Mouse (Mus musculus): Measurements from ENCODE around the gene Itga3. TPM values are rescaled to one million over a fixed set of nuclear protein-coding genes. Genes with fewer than 3 reads are reported as not detected.

Itga3 gene
- polyA plus RNA-seq, 1 experiment, result 2.5 TPM

DNA sequence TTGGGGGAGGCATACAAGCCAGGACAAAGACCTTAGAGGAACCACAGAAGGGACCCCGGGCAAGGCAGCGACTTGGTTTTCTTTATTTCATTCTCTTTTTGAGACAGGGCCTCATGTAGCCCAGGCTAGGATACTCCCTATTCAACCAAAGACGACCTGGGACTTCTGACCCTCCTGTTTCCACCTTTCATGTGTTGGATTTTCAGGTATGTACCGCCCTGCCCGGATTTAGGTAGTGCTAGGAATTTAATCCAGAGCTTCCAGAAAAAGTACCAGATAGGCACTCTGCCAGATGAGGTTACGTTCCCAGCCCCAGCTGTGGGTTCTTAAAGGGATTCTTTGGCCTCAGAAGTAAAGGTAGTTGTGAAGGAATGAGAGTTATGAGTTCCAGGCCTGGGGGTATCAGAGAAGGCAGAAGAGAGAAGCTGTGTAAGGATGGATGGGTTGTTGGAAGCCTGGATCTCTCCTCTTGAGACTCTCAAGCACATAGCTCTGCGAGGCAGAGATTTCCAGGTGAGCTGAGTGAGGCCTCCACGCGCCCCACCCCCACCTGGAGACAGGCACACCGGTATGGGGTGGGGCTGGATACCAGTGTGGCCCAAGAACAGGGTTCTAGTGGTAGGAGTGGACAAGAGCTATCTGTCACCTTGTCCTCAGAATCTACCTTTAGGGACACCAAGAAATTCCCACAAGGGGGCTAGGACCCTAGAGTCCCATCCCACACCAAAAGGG lies 7.2 kb downstream of the Itga3 start:
- Histone ChIP-seq H3K4me3 (ENCODE audit: insufficient read depth, low read depth, low read length) (no peak overlapping the region), H3K27ac (replicated peaks; ENCODE audit: low read depth, low read length) (no peak overlapping the region), H3K4me1 (ENCODE audit: control insufficient read depth, insufficient read depth, insufficient read length, low read length) (no peaks in the 10 kb centered on the region)

DNA sequence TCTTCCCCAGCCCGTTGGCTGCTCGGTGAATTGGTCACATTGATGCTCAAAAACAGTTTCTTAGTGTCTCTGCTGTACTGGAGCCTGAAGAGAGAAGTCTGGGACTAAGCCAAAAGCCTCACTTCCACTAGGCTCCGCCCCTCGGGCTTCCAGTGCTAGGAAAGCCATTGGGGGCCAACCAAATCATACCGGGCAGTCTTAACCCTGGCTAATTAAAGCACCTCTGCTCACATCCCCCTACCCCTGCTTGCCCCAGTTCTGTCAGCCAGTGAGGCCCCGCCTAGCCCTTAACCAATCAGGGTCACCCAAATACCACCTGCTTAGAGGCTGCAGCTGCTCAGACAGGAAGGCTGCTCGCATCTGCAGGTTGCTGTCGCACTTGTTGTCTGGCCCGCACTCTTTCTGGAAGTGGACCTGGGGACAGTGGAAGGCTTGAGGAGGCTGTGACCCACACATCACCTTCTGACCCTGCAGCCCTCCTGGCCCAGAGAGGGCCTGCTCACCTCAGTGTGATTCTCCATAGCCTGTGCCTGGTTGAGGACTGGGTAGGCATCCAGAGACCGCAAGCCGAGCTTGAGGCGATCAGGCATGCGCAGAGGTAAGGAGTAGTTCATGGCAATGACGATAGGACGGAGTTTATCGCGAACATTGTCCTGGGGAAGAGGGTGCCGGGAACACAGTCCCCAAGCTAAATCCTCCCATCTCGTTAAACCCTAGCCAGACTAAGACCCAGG lies 19.7 kb downstream of the Itga3 start:
- Histone ChIP-seq H3K27ac (replicated peaks; ENCODE audit: low read depth, low read length) (no peak overlapping the region), H3K4me1 (ENCODE audit: control insufficient read depth, insufficient read depth, insufficient read length, low read length) (no peaks in the 10 kb centered on the region), H3K4me3 (ENCODE audit: insufficient read depth, low read depth, low read length) (no peak overlapping the region)

DNA sequence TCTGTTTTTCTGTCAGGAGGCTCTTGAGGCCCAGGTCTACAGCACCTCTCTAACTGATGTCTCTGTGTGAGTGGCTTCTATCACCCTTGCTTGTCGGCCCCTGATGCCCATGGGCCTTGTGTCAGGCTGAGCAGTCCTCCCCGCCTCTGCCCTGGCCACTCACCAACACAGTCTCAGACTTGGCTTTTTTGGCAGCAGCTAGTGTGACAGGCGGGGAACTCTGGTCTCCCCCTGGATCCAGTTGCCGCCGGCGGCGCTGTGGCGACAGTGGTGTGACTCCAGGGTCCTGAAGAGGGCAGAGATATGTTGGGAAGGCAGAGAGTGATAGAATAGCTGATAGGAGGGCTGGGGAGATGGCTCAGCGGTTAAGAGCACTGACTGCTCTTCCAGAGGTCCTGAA lies 23.5 kb downstream of the Itga3 start:
- no peak overlapping the region for H3K4me3 ChIP-seq (ENCODE audit: insufficient read depth, low read depth, low read length)

DNA sequence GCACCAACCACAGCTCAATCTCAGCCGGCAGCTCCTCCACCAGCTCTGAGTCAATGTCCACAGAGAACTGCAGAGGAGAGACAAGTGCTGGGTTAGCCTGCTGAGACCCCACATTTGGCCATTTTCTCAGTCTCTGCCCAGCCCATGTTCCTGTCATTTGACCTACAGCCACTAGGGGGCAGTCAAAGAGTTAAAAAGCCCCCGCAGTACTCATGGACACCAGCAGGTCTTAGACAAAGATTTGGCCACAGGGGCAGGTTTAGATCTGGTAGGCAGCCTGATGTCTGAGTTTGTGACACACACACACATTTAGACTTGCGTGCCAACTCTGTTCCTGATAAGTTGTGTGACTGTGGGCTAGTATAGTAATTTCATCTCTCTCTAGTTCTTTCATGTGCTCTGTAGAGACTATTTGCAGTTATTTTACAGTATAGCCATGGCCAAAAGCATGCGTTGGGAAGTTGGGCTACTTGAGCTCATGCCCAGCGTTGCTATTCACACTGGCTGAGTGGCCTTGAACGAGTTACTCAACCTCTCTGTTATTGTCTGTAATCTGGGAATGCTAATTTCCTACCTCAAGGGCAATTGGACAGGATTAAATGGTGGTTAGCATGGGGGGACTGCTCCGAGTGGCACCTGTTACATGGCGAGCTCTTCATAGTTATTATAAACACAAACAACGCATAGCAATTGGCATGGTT lies 29.5 kb downstream of the Itga3 start:
- Histone ChIP-seq H3K27ac (replicated peaks; ENCODE audit: low read depth, low read length) (no peak overlapping the region), H3K4me3 (ENCODE audit: insufficient read depth, low read depth, low read length) (no peak overlapping the region), H3K4me1 (ENCODE audit: control insufficient read depth, insufficient read depth, insufficient read length, low read length) (no peaks in the 10 kb centered on the region)

More for the DNA sequence above, 23.5 kb downstream of the Itga3 start:
- no peak overlapping the region for H3K27ac ChIP-seq (replicated peaks; ENCODE audit: low read depth, low read length)
- H3K4me1 ChIP-seq (ENCODE audit: control insufficient read depth, insufficient read depth, insufficient read length, low read length), result no peaks in the 10 kb centered on the region

DNA sequence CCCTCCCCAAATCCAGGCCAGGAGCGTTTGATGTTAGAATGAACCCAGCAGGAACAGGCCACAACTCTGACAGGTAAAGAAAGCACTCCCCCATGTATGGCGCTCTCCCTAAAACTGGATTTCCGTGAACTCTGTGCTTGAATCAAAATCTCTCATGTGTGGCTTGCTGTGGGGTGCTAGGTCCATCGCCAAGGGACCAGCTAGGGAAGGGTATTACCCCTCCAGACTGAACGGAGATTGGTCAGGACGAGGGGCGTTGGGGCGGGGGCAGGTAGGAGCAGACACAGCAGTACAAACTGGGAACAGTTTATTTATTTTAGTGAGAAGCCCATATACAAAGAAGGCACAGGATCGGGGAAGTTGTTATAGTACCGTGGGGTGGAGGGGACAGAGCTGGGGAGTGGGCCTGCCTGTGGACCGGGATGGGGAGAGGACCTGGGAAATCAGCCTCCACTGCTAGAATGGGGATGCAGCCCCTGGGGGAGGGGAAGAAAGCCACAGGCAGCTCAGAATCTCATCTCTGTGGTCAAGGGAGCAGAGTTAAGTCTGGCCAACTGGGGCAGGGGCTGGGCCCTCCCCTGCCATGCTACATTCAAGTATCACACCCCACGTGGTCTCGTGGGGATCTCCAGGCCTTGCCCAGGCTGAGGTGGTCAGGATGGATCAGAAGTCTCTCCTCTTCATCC lies 32.3 kb downstream of the Itga3 start:
- no peak overlapping the region for H3K4me3 ChIP-seq (ENCODE audit: insufficient read depth, low read depth, low read length)
- H3K27ac ChIP-seq (replicated peaks; ENCODE audit: low read depth, low read length), result no peak overlapping the region
- H3K4me1 ChIP-seq (ENCODE audit: control insufficient read depth, insufficient read depth, insufficient read length, low read length), result peaks cover under 1% of the 10 kb centered on the region; the same call in 1 of the 2 replicates

DNA sequence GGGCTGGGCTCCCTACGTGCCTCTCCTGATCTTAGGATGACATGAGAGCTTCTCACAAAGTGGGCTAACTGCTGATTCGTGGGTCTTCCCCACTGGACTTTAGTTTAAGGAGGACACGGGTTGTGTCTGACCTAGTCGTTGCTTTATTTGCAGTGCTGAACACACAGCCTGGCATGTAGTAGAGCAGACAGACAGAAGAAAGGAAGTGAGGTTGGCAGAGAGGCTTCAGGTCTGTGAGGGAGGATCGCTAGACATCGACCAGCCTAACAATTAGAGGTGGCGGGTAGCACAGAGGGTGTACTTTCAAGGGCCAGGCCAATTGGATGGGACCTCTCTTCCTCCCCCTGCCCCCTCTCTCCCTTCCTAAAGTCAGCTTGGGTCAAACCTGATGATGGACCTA lies 33.0 kb downstream of the Itga3 start:
- Histone ChIP-seq H3K4me1 (ENCODE audit: control insufficient read depth, insufficient read depth, insufficient read length, low read length) (peaks cover 3% of the 10 kb centered on the region; the same call in 1 of the 2 replicates), H3K4me3 (ENCODE audit: insufficient read depth, low read depth, low read length) (no peak overlapping the region), H3K27ac (replicated peaks; ENCODE audit: low read depth, low read length) (no peak overlapping the region)

DNA sequence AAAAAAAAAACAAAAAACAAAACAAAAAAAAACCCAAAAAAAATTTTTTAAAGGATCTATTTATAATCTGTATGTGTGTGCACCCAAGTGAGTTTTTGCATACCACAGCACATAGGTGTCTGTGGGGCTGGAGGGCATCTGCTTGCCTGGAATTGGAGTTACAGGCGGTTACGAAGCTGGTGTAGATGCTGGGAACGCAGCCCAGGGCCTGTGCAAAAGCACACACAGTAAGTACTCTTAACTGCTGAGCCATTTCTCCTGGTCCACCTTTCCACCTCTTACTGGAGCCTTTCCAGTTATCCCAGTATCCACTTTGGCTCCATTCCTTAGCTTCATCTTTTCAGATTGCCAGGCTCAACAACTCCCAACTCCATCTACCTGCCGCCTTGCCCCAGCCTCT lies 33.5 kb downstream of the Itga3 start:
- Histone ChIP-seq H3K4me3 (ENCODE audit: insufficient read depth, low read depth, low read length) (no peak overlapping the region), H3K27ac (replicated peaks; ENCODE audit: low read depth, low read length) (no peak overlapping the region), H3K4me1 (ENCODE audit: control insufficient read depth, insufficient read depth, insufficient read length, low read length) (peaks cover 8% of the 10 kb centered on the region)

DNA sequence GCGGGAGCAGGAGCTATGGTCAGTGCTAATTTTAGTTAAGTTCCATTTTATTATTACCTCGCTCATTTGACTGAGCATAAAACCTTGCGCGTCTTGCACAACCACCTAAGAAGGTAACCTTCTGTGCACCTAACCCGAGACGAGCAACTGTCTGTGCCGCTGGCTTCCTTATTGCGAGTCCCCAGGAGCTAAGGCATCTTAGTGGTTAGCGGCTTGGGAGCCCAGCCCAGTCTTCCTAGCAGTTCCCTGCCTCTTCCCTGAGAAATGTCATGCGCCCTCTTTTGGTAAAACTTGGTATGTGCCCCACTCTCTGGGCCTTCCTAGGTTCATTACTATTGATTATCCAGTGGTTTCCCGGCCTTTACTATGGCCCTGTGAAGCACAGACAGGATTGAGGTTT lies 34.5 kb downstream of the Itga3 start:
- Histone ChIP-seq H3K4me3 (ENCODE audit: insufficient read depth, low read depth, low read length) (peak overlapping the region; percentile 64), H3K27ac (replicated peaks; ENCODE audit: low read depth, low read length) (peak overlapping the region; percentile 58), H3K4me1 (ENCODE audit: control insufficient read depth, insufficient read depth, insufficient read length, low read length) (peaks cover 8% of the 10 kb centered on the region)

DNA sequence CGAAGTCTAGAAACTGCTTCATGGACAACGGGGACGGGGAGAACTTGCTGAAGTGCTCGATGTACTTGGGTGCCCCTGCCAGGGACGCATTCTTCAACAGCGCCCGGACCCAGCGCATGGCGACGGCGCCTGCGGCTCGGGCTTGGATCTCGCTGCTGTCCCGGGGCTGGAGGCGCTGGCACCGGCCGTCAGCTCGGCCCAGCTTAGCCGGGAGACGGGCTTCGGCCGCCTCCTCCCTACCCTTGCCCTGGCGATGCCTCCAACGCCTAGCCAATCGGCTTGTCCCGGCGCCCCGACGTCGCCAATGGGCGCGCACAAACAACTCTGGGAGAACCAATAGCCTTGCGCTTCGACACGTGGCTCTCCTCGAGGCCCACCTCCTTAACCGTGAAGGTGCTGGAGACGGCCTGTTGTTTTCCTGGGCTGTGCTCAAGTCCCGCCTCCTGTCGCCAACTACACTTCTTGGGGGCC lies 35.4 kb downstream of the Itga3 start, which contains the start of gene Pdk2:
Gene Pdk2, minus strand, starts transcription at position 216 of the 471 bp plus-strand sequence.
- Histone ChIP-seq H3K4me3 (ENCODE audit: insufficient read depth, low read depth, low read length) (peak within 1 kb of the TSS; percentile 88), H3K27ac (replicated peaks; ENCODE audit: low read depth, low read length) (peak within 1 kb of the TSS; percentile 94), H3K4me1 (ENCODE audit: control insufficient read depth, insufficient read depth, insufficient read length, low read length) (peaks cover 8% of the 10 kb centered on the region)

DNA sequence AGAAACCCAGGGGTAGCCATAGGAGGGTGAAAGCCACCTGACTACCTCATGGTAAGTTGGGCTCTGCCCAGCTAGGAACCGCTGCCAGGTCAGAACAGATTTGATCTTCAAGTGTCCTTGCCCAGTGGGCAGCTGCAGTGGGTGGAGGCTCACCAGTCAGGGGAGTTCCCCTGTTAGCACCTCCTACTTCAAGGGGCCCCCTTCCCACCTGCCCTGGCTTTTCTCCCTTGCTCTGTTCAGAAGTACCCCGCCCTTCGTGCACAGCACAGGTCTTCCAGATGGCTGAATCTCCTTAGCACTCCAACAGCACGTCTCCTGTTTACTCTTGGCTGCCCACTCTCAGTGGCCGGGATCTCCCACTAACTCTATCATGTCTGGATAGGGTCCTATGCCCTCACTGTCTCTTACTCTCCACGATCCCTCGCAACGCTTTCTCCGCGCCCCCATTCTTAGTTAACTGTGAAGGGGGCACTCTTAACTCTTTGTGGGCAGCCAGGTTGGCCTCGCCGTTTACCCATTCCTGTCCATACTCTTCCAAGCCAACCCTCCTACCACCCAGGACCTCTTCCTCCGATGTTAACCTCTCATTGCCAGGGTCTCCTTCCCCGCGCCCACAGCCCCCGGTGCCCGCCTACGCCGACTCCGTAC lies 36.0 kb downstream of the Itga3 start:
- Histone ChIP-seq H3K27ac (replicated peaks; ENCODE audit: low read depth, low read length) (peak overlapping the region; percentile 94), H3K4me1 (ENCODE audit: control insufficient read depth, insufficient read depth, insufficient read length, low read length) (peaks cover 8% of the 10 kb centered on the region), H3K4me3 (ENCODE audit: insufficient read depth, low read depth, low read length) (peak overlapping the region; percentile 88)

DNA sequence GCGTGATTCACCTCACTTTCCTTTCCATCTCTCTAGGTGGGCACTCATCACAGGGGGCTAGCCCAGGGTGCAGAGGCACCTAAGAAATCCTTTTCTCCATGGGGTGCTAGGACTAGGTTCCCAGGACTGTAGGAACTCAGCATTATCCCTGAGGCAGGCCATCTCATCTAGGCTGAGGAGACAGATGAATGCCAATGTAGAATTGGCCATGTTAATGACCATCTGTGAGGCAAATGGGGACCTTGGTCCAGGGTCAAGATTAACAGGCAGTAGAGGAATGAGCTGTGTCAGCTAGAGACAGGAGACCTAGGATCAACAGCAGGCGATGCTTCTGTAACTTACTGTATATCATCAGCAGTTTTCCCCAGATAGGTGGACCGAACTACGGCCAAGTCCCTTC lies 36.8 kb downstream of the Itga3 start:
- Histone ChIP-seq H3K27ac (replicated peaks; ENCODE audit: low read depth, low read length) (peak overlapping the region; percentile 94), H3K4me3 (ENCODE audit: insufficient read depth, low read depth, low read length) (peak overlapping the region; percentile 88), H3K4me1 (ENCODE audit: control insufficient read depth, insufficient read depth, insufficient read length, low read length) (peaks cover 8% of the 10 kb centered on the region)

DNA sequence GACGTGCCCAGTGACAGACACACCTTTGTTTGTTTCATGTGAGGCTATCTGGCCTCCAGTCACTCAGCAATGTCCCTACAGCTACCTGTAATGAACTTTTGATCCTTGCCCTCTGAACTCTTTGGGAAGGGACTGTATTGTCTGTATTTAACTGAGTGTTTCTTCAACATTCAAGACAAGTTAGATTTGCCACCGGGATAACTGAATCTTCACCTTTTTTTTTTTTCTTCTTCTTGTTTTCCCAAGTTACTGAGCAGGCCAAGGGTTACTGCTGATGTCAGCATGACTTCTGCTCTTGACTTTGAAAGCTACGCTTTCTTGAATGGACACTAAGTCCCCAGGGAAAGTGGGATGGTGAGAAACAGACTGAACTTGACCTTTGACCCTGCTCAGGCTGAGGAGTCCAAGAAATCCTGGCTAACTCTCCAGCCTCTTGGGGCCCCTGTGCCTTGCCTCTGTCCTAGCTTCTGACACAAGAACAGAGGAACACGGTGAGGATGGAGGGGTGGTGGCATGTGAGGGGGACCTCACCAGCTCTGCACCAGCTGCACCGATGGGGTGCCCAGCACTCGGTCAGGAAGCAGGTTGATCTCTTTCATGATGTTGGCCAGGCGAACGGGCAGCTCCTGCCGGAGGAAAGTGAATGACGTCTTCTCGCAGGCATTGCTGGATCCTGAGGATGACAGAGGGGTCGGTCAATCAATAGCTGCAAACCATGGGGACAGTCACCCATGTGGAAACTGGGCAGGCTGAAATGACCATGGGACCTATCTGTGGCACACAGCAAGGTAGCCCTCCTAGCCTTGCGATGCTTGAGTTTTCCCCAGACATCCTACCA lies 37.6 kb downstream of the Itga3 start:
- peaks cover 8% of the 10 kb centered on the region for H3K4me1 ChIP-seq (ENCODE audit: control insufficient read depth, insufficient read depth, insufficient read length, low read length)
- H3K4me3 ChIP-seq (ENCODE audit: insufficient read depth, low read depth, low read length), result peak overlapping the region; percentile 88
- H3K27ac ChIP-seq (replicated peaks; ENCODE audit: low read depth, low read length), result peak overlapping the region; percentile 94

DNA sequence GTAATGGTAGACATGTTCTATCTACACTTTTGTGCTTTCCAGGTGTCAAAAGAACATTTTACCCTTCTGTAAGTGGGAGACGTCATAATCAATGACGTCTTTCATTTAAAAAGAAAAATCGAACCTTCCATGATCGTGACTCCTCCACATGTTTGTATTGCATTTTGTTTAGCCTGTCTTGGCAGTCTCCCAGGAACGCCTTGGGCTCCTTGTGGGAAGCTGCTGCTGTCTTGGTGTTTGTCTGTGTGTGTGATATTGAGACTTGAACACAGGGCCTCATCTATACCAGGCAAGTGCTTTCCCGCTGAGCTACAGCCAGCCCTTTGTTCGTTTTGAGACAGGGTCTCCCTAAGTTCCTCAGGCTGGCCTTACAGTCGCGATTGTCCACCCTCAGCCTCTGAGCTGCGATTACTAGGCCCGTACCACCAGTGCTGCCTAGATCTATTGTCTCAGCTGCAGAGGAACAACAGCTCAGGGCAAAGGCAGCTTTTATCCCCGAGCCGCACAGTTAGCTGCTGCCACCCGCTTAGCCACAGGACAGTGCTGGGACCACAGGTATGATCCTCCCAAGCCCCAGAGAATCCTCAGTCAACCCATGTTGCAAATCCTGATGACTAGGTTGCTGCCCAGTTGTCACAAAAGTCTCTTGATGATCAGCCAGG lies 38.3 kb downstream of the Itga3 start:
- H3K27ac ChIP-seq (replicated peaks; ENCODE audit: low read depth, low read length), result peak overlapping the region; percentile 73

More for the DNA sequence above, 38.3 kb downstream of the Itga3 start:
- H3K4me1 ChIP-seq (ENCODE audit: control insufficient read depth, insufficient read depth, insufficient read length, low read length), result peaks cover 8% of the 10 kb centered on the region
- no peak overlapping the region for H3K4me3 ChIP-seq (ENCODE audit: insufficient read depth, low read depth, low read length)

Measured in brown adipose tissue, adult 24 weeks (tissue).